Mouse (Mus musculus): ENCODE measurements around the gene Lamb1.

- no peak for TF ChIP-seq CTCF (conservative IDR thresholded peaks at IDR 0.05; ENCODE audit: low read length)
- TF ChIP-seq POU5F1 (IDR thresholded peaks at IDR 0.05; ENCODE audit: borderline replicate concordance, low read length): no peak
Measured at GRCm38 (mm10) chr12:31218774-31219173, 46.3 kb upstream of the Lamb1 start.

All from E14TG2a.4 (cell line).